Mouse (Mus musculus) liver, adult (tissue): Measurements from ENCODE around the gene Rfk.

Source experiments
- GATA4 ChIP-seq: IDR thresholded peaks from 2 replicates; pipeline ENCODE4 v1.6.1; 2014; ENCODE audit warnings: mild to moderate bottlenecking, low read length; ENCODE audit not compliant: insufficient replicate concordance

Rfk gene

DNA sequence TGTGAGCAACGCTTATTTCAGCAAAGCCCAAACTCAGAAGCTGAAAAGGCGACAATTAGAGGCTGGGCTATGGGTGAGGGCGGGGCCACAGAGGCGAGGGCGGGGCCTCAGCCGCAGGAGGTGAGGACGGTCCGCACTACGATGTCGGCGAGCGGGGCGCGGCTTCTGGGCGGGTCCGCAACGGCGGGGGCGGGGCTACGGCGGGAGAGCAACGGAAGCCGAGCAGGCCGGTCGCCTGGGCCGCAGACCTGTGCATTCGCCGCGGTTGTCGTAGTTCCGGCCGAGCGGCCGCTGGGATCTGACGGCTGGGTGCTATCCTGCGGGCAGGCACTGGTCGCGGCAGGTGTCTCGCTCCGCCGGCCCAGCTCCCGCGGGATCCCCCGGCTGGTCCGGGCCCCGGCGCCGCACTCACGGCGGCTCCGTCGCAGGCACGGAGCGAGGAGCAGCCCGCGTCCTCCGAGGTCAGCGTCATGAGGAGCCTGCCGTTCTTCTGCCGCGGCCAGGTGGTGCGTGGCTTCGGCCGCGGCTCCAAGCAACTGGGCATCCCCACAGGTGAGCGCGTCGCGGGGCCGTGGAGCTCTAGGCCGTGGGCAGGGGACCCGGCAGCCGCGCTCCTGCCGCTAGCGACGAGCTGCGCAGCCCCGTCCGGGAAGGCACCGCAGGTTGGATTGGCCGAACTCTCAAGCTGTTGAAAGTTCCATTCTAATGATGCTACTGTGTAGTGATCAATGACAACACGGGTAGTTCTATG, at the start of gene Rfk:
Gene Rfk (plus strand): TSS at position 203 of the 751 bp plus-strand sequence.
- no peak for TF ChIP-seq GATA4

DNA sequence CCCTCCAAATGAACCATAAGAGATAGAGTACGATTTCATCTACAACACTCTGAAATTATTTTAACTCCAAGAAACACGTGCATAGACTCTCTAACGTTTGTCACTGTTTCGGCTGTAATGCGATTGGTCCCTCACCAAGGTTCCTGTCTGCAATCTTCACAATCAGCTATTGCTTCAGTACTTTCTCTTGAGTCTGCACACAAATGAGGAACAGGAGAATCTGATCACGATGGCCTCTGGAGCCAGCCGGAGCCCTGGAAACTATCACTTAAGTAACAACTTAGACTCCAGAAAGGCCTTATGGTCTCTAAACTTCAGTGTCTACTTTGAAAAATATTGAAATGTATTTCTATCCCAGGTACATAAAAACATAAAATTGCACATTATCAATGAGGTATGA, 49.0 kb upstream of the Rfk start:
- no peak for TF ChIP-seq GATA4

GRCm38 (mm10) chr19:17346716-17347474, 46.9 kb upstream of the Rfk start:
- no peak for TF ChIP-seq GATA4

- no peak for TF ChIP-seq GATA4
Measured at GRCm38 (mm10) chr19:17347852-17348251, 46.0 kb upstream of the Rfk start.

GRCm38 (mm10) chr19:17353727-17354126, 40.1 kb upstream of the Rfk start:
- TF ChIP-seq GATA4, result no peak

DNA sequence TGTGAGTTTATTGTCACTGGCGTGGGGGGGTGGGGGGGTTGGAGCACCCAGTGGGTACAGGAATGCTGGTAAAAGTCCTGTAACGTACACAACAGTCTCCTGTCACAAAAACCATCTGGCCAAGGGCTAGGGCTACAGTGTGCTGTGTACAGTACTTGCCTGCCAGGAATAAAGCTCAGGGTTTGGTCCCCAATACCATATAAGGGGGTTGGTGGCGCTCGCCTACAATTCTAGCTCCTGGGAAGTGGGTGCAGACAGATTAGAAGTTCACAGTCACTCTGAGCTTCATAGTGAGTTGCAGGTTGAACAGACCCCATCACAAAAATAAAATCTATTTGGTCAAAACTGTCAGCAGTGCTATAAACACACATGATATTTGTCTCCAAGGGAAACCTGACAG, 39.5 kb upstream of the Rfk start:
- TF ChIP-seq GATA4, result no peak

- TF ChIP-seq GATA4, result no peak
Measured at GRCm38 (mm10) chr19:17354797-17355196, 39.0 kb upstream of the Rfk start.

- TF ChIP-seq GATA4, result no peak
Measured at GRCm38 (mm10) chr19:17355361-17355760, 38.5 kb upstream of the Rfk start.

- no peak for TF ChIP-seq GATA4
Measured at GRCm38 (mm10) chr19:17355950-17356867, 37.6 kb upstream of the Rfk start.

- TF ChIP-seq GATA4, result no peak
Measured at GRCm38 (mm10) chr19:17356932-17357331, 36.9 kb upstream of the Rfk start.

- TF ChIP-seq GATA4, result no peak
Measured at GRCm38 (mm10) chr19:17357391-17357790, 36.5 kb upstream of the Rfk start.

DNA sequence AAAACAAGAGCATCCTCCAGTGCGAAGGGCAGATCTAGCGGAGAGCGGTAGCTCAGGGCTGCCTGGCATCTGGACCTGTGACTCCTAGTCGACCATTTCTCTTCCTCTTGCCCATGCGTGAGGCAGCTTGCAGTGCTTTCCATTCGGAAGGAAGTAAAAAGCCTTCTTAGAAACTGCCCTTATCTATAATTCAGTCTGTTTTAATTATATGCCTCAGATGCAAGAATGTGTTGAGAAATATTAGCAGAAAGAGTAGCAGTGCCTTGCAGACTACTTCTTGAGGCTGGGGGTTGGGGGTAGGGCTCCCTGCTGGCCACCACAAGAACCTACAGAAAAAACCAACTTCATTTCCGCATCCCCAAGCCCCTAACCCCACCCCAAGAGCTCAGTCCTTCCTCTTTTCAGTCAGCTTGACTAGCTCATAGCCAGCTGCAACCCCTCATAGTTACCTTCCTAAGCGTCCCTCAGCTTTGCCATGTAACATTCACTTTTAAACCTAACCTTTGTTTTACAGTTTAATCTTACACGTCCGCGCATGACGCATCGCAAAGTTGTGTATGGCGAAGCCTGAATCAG, 34.4 kb upstream of the Rfk start:
- TF ChIP-seq GATA4, result no peak

DNA sequence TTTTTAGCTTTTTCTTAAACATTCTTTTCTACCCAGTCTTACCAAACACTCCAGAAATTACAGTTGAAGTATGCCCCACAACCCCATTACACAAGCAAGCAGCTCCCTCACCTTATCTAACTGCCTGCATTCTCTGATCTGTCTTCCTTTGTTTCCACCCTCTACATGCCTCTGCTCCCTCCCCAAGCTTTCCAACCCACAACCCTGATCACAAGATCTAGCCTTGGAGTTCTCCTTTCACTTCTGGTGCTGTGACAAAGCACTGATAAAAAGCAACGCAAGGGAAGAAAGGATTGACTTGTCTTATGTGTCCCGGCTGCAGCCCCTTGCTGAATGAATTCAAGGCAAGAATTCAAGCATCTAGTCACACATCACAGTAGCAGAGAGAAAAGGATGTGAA, 32.7 kb upstream of the Rfk start:
- TF ChIP-seq GATA4, result no peak

- TF ChIP-seq GATA4, result no peak
Measured at GRCm38 (mm10) chr19:17364741-17365140, 29.1 kb upstream of the Rfk start.

GRCm38 (mm10) chr19:17366364-17367090, 27.3 kb upstream of the Rfk start:
- no peak for TF ChIP-seq GATA4

DNA sequence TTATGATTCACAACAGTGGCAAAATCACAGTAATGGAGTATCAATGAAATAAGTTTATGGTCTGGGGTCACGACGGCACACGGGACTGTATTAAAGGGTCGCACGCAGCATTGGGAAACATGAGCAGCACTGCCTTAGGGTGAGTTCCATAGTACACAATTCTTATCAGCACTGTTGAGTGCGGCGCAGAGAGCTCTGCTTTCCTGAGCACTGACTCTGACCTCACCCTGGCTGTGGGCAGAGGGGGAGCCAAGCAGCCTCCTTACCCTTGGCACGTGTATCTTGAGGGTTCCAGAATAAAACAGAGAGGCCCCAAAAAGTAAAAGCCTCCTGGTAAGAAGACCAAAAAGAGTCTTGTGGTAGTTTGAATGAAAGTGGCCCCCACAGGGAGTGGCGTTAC, 25.3 kb upstream of the Rfk start:
- TF ChIP-seq GATA4, result no peak
